Mouse (Mus musculus): Measurements from ENCODE around the gene Hapln4. TPM values are rescaled to one million over a fixed set of nuclear protein-coding genes. Genes with fewer than 3 reads are reported as not detected.

Gene Hapln4
- polyA plus RNA-seq, 1 experiment from 2014 or later, result not detected

DNA sequence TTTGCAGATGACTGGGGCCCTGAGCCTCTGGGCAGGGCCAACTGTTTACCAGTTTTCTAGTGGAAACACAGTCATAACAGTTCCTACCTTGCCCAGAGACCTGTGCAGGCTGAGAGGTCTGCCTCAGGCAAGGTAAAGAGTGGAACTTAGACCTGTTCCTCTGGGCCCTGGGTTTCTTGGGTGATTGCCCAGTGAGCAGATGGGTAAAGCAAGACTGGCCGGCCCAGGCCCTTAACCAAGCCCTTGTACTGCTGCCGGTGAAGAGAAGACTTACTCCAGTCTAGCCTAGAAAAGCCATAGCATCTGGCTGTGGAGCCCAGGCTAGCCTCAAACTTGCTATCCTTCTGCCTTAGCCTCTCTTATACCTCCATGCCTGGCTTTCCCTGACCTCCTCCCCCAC lies 1.3 kb upstream of the Hapln4 start:
- no peak overlapping the region for H3K4me2 ChIP-seq (replicated peaks; ENCODE audit: low read depth, low read length)
- no peak overlapping the region for H3K9ac ChIP-seq (replicated peaks; ENCODE audit: low read depth)
- WGBS, result 92% methylated on average over 2 of the region's 2 CpGs
- ATAC-seq (no peak), DNase-seq (ENCODE audit: low spot score) (no peak)
- H3K9me3 ChIP-seq (ENCODE audit: low read length), result no peaks in the 10 kb centered on the region
- H3K27me3 ChIP-seq (replicated peaks; ENCODE audit: insufficient read depth, low read length), result peaks cover 39% of the 10 kb centered on the region
- no peaks in the 10 kb centered on the region for H3K36me3 ChIP-seq (ENCODE audit: insufficient read depth, low read length)
- no peaks in the 10 kb centered on the region; the same call in 1 of the 2 replicates for H3K4me1 ChIP-seq (ENCODE audit: insufficient read depth, low read depth, low read length)
- no peak overlapping the region for H3K4me3 ChIP-seq (ENCODE audit: low read depth, low read length)
- no peak overlapping the region for H3K27ac ChIP-seq (ENCODE audit: low read length)
- TF ChIP-seq EP300 (IDR thresholded peaks at IDR 0.05) (no peak), CTCF (IDR thresholded peaks at IDR 0.05) (no peak)

DNA sequence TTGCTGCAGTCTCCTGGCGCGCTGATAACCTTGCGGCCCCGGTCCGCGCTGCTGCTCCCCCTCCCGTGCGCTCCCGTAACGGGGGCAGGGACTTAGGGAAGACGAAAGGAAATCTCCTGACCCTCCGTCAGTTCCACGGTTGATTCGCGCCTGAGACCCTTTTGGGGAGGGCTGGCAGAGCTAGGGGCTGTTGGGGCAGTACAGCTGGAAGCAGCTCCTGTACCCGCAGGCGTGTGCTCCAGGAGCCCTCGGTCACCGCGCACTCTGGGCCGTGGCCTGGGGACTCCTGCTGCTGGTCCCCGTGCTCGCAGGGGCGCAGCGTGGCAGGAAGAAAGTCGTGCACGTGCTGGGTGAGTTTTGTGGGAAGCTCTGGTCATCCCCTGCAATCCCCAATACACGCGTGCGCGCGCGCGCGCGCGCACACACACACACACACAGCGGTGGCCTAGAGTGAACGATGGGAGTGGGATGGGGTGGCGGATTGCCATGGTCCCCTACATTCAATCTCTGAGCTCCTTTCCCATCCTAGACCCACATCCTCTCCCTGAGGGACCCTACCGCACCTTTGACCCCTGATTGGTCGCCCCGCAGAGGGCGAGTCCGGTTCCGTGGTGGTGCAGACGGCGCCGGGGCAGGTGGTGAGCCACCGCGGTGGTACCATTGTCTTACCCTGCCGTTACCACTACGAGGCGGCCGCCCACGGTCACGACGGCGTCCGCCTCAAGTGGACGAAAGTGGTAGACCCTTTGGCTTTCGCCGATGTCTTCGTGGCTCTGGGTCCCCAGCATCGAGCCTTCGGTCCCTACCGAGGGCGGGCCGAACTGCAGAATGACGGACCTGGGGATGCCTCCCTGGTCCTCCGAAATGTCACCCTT lies 1.2 kb downstream of the Hapln4 start:
- Histone ChIP-seq H3K4me3 (ENCODE audit: low read depth, low read length) (peak overlapping the region; percentile 17), H3K27ac (ENCODE audit: low read length) (no peak overlapping the region), H3K27me3 (replicated peaks; ENCODE audit: insufficient read depth, low read length) (peaks cover 64% of the 10 kb centered on the region), H3K4me2 (replicated peaks; ENCODE audit: low read depth, low read length) (peak overlapping the region; percentile 48), H3K9ac (replicated peaks; ENCODE audit: low read depth) (no peak overlapping the region), H3K9me3 (ENCODE audit: low read length) (no peaks in the 10 kb centered on the region), H3K36me3 (ENCODE audit: insufficient read depth, low read length) (no peaks in the 10 kb centered on the region), H3K4me1 (ENCODE audit: insufficient read depth, low read depth, low read length) (no peaks in the 10 kb centered on the region; the same call in 1 of the 2 replicates)
- 5% methylated on average over 56 of the region's 71 CpGs for whole genome bisulfite sequencing
- DNase-seq (ENCODE audit: low spot score) (no peak), ATAC-seq (no peak)
- TF ChIP-seq EP300 (IDR thresholded peaks at IDR 0.05), result no peak
- peak; percentile 44 for TF ChIP-seq CTCF (IDR thresholded peaks at IDR 0.05)

DNA sequence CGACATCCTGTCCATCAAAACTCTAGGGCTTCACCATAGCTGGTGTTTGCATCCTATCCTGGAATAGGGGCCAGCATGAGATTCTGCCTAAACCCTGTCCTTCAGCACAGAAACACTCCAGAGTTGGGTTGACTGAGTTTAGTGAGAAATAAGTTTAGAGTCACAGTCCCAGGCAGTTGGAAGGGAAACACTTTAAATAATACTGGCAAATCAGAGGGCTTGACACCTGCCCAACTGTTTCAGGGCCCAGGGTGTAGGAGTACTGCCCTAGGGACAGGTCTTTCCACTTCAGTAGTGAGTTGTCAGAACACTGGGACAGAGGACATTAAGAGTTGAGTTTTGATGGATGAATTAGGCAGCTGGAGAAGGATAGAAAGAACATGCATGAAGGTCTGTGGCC lies 2.9 kb downstream of the Hapln4 start:
- H3K27ac ChIP-seq (ENCODE audit: low read length), result no peak overlapping the region
- H3K36me3 ChIP-seq (ENCODE audit: insufficient read depth, low read length), result no peaks in the 10 kb centered on the region
- H3K4me2 ChIP-seq (replicated peaks; ENCODE audit: low read depth, low read length), result no peak overlapping the region
- H3K4me1 ChIP-seq (ENCODE audit: insufficient read depth, low read depth, low read length), result no peaks in the 10 kb centered on the region; the same call in 1 of the 2 replicates
- TF ChIP-seq EP300 (IDR thresholded peaks at IDR 0.05), result no peak
- TF ChIP-seq CTCF (IDR thresholded peaks at IDR 0.05), result no peak
- 40% methylated on average over 1 of the region's 1 CpGs for WGBS
- peaks cover 64% of the 10 kb centered on the region for H3K27me3 ChIP-seq (replicated peaks; ENCODE audit: insufficient read depth, low read length)
- H3K9ac ChIP-seq (replicated peaks; ENCODE audit: low read depth), result no peak overlapping the region
- ATAC-seq, result no peak
- no peaks in the 10 kb centered on the region for H3K9me3 ChIP-seq (ENCODE audit: low read length)
- no peak overlapping the region for H3K4me3 ChIP-seq (ENCODE audit: low read depth, low read length)
- DNase-seq (ENCODE audit: low spot score), result no peak

DNA sequence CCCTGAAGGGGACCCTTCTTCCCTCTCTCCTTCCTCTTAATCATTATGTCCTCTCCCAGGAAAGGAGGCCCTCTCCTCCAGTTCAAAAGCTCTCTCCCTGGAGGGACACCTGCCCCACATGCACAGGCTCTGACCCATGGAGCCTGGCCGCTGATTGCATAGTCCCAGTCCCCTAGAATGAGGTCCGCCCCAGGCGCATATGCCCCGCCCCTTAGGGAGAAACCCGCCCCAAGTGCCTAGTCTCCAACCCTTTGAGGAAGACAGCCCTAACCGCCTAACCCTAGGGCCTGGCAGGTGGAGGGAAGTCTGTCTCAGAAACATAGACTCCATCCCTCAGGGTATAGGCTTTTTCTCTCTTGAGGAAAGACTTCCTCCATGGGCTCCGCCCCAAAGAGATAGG lies 4.0 kb downstream of the Hapln4 start:
- 6% methylated on average over 7 of the region's 7 CpGs for WGBS

DNA sequence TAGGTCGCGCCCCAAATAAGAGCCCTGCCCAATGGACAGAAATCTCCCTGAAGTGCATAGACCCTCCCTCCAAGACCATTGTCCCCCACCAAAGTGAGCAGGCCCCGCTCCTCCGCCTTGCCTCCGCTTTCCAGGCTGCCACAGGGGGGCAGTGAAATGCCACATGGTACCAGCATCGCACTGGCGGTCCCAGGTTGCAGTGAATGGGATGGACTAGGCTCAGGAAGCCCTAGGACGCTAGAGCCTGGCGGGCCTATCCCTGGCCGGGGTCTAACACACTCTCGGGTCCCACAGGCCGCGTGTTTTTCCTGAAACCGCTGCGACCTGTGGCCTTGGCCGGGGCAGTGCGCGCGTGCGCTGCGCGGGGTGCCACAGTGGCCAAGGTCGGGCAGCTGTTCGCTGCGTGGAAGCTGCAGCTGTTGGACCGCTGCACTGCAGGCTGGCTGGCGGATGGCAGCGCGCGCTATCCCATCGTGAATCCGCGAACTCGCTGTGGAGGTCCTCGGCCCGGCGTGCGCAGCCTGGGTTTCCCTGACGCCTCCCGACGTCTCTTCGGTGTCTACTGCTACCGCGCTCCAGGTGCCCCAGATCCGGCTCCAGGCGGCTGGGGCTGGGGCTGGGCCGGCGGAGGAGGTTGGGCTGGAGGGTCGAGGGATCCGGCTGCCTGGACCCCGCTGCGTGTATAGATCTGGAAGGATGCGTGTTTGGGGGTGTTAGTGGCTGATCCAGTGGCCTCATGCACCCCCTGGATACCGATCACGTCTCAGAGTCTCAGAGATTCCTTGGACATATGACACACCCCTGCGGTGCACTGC lies 4.8 kb downstream of the Hapln4 start:
- Histone ChIP-seq H3K27me3 (replicated peaks; ENCODE audit: insufficient read depth, low read length) (peaks cover 61% of the 10 kb centered on the region), H3K36me3 (ENCODE audit: insufficient read depth, low read length) (no peaks in the 10 kb centered on the region), H3K4me2 (replicated peaks; ENCODE audit: low read depth, low read length) (no peak overlapping the region), H3K9ac (replicated peaks; ENCODE audit: low read depth) (no peak overlapping the region), H3K27ac (ENCODE audit: low read length) (no peak overlapping the region), H3K4me1 (ENCODE audit: insufficient read depth, low read depth, low read length) (no peaks in the 10 kb centered on the region; the same call in 1 of the 2 replicates), H3K9me3 (ENCODE audit: low read length) (no peaks in the 10 kb centered on the region), H3K4me3 (ENCODE audit: low read depth, low read length) (no peak overlapping the region)
- no peak for TF ChIP-seq EP300 (IDR thresholded peaks at IDR 0.05)
- peak; percentile 74 for TF ChIP-seq CTCF (IDR thresholded peaks at IDR 0.05)
- WGBS, result 5% methylated on average over 56 of the region's 56 CpGs
- ATAC-seq (peak; percentile 55; the same call in 1 of the 2 replicates), DNase-seq (ENCODE audit: low spot score) (peak; percentile 17)

More for the DNA sequence above, 4.0 kb downstream of the Hapln4 start:
- Histone ChIP-seq H3K27ac (ENCODE audit: low read length) (no peak overlapping the region), H3K9ac (replicated peaks; ENCODE audit: low read depth) (no peak overlapping the region), H3K4me2 (replicated peaks; ENCODE audit: low read depth, low read length) (no peak overlapping the region), H3K9me3 (ENCODE audit: low read length) (no peaks in the 10 kb centered on the region), H3K27me3 (replicated peaks; ENCODE audit: insufficient read depth, low read length) (peaks cover 64% of the 10 kb centered on the region), H3K4me3 (ENCODE audit: low read depth, low read length) (no peak overlapping the region), H3K36me3 (ENCODE audit: insufficient read depth, low read length) (no peaks in the 10 kb centered on the region), H3K4me1 (ENCODE audit: insufficient read depth, low read depth, low read length) (no peaks in the 10 kb centered on the region; the same call in 1 of the 2 replicates)
- DNase-seq (ENCODE audit: low spot score) (no peak), ATAC-seq (no peak)
- no peak for TF ChIP-seq EP300 (IDR thresholded peaks at IDR 0.05)
- no peak for TF ChIP-seq CTCF (IDR thresholded peaks at IDR 0.05)

DNA sequence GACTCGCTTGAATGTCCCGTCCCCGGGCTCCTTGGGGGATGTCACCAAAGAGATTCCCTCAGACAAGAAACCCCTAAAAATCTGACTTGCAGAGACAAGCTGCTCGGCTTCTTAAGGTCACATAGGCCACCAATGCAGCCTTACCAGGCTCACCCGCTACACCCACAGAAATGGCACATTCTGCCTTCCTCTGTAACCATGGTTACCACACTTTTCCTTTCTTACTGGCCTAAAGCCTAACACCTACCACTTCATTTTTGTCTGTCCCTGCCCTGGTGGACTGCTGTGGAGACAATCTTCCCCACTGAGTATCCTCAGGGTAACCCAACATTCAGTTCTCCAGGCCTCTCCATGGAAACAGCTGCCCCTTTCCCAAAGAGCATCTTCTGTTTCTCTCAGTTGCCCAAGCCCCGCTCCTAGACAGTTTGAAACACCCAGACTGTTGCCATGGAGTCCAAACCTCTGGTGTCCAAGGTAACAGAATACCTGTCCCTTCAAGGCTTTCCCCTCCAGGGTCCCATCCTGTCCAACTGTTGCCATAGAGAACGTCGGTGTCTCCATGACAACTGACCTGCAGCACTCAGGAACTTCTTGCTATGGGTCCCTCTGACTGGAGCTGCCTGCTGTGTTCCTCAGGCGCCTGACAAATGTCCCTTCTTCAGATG lies 6.2 kb downstream of the Hapln4 start:
- Histone ChIP-seq H3K9me3 (ENCODE audit: low read length) (no peaks in the 10 kb centered on the region), H3K4me2 (replicated peaks; ENCODE audit: low read depth, low read length) (no peak overlapping the region), H3K4me1 (ENCODE audit: insufficient read depth, low read depth, low read length) (no peaks in the 10 kb centered on the region), H3K9ac (replicated peaks; ENCODE audit: low read depth) (no peak overlapping the region), H3K27me3 (replicated peaks; ENCODE audit: insufficient read depth, low read length) (peaks cover 48% of the 10 kb centered on the region), H3K36me3 (ENCODE audit: insufficient read depth, low read length) (no peaks in the 10 kb centered on the region), H3K4me3 (ENCODE audit: low read depth, low read length) (no peak overlapping the region), H3K27ac (ENCODE audit: low read length) (no peak overlapping the region)
- WGBS, result 55% methylated on average over 9 of the region's 9 CpGs
- TF ChIP-seq CTCF (IDR thresholded peaks at IDR 0.05) (no peak), EP300 (IDR thresholded peaks at IDR 0.05) (no peak)
- DNase-seq (ENCODE audit: low spot score) (no peak), ATAC-seq (no peak)

All from lung, postnatal 0 days (tissue).